Mouse (Mus musculus) heart, postnatal 0 days (tissue): Measurements from ENCODE around the gene Alk. TPM values are rescaled to one million over a fixed set of nuclear protein-coding genes. Genes with fewer than 3 reads are reported as not detected.
A peak's percentile ranks its signal among the peaks of the same experiment; 100 is the strongest.

Source experiments
- ATAC-seq: fragments of 200-750 bp; cut with Nextera tagmentation; 2 replicates; pipeline ENCODE4 v1.8.0; 2017; ENCODE audit warnings: low read depth, moderate number of reproducible peaks, moderate library complexity; ENCODE audit not compliant: insufficient read depth
- DNase-seq: peaks from one replicate; pipeline ENCODE4 v3.0.0-alpha.2; 2016; ENCODE audit warnings: low spot score
- H3K27ac ChIP-seq: fragments of 300-500 bp; sonication (generic); 2 replicates; pipeline ENCODE4 v1.5.1; 2014; ENCODE audit warnings: low read depth, mild to moderate bottlenecking
- H3K27me3 ChIP-seq: fragments of 300-500 bp; sonication (generic); 2 replicates; pipeline ENCODE4 v1.6.1; 2014; ENCODE audit warnings: low read length, mixed read lengths; ENCODE audit not compliant: control insufficient read depth, insufficient read depth
- H3K36me3 ChIP-seq: fragments of 300-500 bp; sonication (generic); replicated peaks from 2 replicates; pipeline ENCODE4 v1.6.1; 2014; ENCODE audit warnings: low read length, mixed read lengths; ENCODE audit not compliant: control insufficient read depth, insufficient read depth
- H3K4me1 ChIP-seq: fragments of 300-500 bp; sonication (generic); 2 replicates; pipeline ENCODE4 v1.6.1; 2014; ENCODE audit warnings: antibody characterized with exemption; ENCODE audit not compliant: control insufficient read depth, insufficient read depth
- H3K4me2 ChIP-seq: fragments of 300-500 bp; sonication (generic); 2 replicates; pipeline ENCODE4 v1.6.1; 2014; ENCODE audit warnings: low read depth, mild to moderate bottlenecking, low read length, moderate library complexity
- H3K4me3 ChIP-seq: fragments of 300-500 bp; sonication (generic); 2 replicates; pipeline ENCODE4 v1.5.1; 2014; ENCODE audit warnings: low read depth, low read length
- H3K9ac ChIP-seq: fragments of 300-500 bp; sonication (generic); replicated peaks from 2 replicates; pipeline ENCODE4 v1.6.1; 2014; ENCODE audit warnings: low read depth, low read length, mixed read lengths
- H3K9me3 ChIP-seq: fragments of 300-500 bp; sonication (generic); replicated peaks from 2 replicates; pipeline ENCODE4 v1.6.1; 2016; ENCODE audit warnings: low read length; ENCODE audit not compliant: control insufficient read depth
- CTCF ChIP-seq: IDR thresholded peaks from 2 replicates; pipeline ENCODE4 v1.5.1; 2016; ENCODE audit warnings: antibody characterized with exemption, control low read depth, low read depth
- EP300 ChIP-seq: IDR thresholded peaks from 2 replicates; pipeline ENCODE4 v1.6.1; 2016; ENCODE audit warnings: antibody characterized with exemption, low read depth
- WGBS: fragments of 180-500 bp; shearing (Covaris S2); extraction: QIAGEN DNeasy Blood & Tissue Kit; methylation state at CpG from one replicate; pipeline ENCODE4 v1.1.7; 2014; 5-methylcytosine and 5-hydroxymethylcytosine counted together
- polyA plus RNA-seq: library from polyadenylated mRNA; unstranded; fragments of >200 nt; fragmentation: Nextera tagmentation; extraction: Ambion mirVana; gene quantifications from 2 replicates; pipeline ENCODE4 v1.2.1, GENCODE M21; 2015
- total RNA-seq: library from RNA; depleted of rRNA; stranded (reverse); fragments of >200 nt; gene quantifications from 2 replicates; pipeline ENCODE4 v1.2.3, GENCODE M21; 2014; ENCODE audit warnings: low replicate concordance

Alk gene
- total and polyA plus RNA-seq, 2 experiments from 2014 or later, result 0.04 TPM; not detected in 1

DNA sequence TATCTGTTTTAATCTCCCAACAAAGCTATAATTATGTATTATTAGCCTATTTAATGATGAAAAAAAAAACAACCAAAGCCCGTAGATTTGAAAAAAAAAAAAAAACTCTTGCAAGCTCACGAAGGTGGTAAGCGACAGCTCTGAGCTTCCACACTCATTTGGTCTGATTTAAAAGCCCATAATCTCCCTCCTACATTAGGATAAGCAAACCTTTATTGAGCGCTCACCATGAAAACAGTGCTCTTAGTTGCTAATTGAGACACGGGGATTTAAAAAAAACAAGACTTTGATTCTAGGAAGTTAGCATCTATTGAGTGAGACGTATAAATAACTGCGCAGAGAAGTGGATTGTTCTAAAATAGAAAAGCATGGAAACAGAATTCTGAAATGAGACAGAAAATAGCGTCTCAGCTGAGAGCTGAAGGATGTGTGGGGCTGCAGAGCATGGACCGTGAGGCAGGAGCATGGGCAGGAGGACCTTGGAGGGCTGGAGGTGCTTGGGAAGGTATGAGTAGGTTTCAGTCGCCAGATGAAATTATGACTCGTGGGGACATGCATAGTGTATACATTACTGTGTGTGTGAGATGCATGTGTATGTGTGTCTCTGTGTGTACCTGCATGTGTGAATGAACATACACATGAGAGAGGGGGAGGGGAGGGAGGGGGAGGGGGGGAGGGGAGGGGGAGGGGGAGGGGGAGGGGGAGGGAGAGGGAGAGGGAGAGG is 560.6 kb downstream of the Alk start:
- TF ChIP-seq EP300 (no peak), CTCF (no peak)
- Histone ChIP-seq H3K4me1 (0 out of 2 replicates have a peak, but pooled peaks cover 8% of the 10 kb centered on the region), H3K27ac (peak overlapping the region; percentile 67; the same call in 1 of the 2 replicates), H3K4me3 (no peak overlapping the region), H3K36me3 (no peaks in the 10 kb centered on the region), H3K27me3 (no peaks in the 10 kb centered on the region), H3K4me2 (no peak overlapping the region), H3K9ac (no peak overlapping the region), H3K9me3 (no peaks in the 10 kb centered on the region)
- DNase-seq (no peak), ATAC-seq (no peak)
- 80% methylated on average over 11 of the region's 11 CpGs for WGBS

DNA sequence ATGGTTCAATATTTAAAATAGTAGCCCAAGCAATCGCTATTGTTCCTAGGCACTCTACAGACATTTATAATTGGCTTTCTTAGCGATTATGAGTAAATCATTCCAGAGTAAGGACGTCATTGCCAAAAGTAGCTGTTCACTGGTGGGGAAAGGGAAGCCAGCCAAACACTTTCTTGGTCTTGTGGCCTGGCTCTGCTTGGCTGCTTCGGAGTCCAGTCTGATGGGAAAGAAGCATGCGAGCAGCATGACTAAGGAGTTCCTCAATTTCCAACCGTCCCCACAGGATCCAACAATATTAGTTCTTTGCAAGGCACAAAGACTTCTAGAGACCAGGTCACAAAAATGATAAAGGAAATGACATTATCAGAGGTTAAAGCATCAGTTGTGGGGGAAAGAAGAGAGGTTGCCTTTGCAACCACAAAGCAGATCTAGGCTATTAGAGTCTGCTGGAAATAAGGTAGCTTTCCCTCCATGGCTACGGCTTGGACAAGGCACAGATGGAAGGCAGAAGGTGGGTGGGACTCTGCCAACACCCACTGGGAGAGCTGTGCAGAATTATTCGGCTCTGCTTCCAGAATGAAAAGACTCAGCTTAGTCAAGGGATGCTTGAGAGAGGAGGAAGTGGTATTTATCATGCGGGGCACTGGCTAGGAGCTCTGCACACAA is 561.3 kb downstream of the Alk start:
- no peaks in the 10 kb centered on the region for H3K9me3 ChIP-seq
- ATAC-seq, result peak; percentile 75; the same call in 1 of the 2 replicates
- H3K9ac ChIP-seq, result no peak overlapping the region
- no peaks in the 10 kb centered on the region for H3K27me3 ChIP-seq
- H3K27ac ChIP-seq, result peak overlapping the region; percentile 67
- no peak for TF ChIP-seq EP300
- TF ChIP-seq CTCF, result no peak
- no peaks in the 10 kb centered on the region for H3K36me3 ChIP-seq
- peak; percentile 89 for DNase-seq
- no peak overlapping the region for H3K4me2 ChIP-seq
- H3K4me3 ChIP-seq, result no peak overlapping the region
- WGBS, result 34% methylated on average over 9 of the region's 9 CpGs
- 0 out of 2 replicates have a peak, but pooled peaks cover 8% of the 10 kb centered on the region for H3K4me1 ChIP-seq

DNA sequence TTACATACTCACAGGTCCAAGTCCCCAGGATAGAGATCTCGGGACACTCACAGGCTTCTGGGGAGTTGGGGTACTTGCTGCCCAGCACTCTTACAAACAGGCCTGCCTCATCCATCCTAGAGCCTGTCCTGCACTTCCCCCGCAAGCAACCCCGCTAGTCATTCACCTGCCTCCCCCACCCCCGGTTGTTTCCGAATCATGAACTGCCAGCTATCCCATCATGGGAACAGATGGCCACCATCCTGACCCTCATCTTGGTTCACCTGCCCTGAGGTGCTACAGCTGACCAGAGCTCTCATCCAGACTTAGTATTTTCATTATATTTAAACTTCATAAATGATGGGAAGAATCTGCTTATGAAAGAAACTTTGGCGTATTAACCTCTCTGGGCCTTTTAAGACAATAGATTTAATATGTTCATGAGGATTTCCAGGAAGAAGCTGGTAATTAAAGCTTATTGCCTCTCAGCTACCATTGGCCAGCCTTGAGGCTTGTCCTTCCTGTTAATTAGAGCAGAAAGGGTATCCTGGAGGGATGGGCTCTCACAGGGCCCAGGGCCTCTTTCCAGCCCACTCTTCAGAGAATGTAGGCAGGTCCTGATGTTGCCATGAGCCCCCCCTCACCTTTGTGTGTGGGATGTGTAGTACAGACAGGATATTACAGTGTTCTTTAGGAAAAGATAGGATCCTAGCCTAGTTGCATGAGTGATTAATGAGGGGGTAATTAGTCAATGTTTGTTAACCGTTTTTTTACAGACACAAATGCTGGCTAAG is 565.1 kb downstream of the Alk start:
- Histone ChIP-seq H3K4me3 (no peak overlapping the region), H3K36me3 (no peaks in the 10 kb centered on the region), H3K4me2 (no peak overlapping the region), H3K9ac (no peak overlapping the region), H3K9me3 (no peaks in the 10 kb centered on the region), H3K27ac (no peak overlapping the region), H3K27me3 (no peaks in the 10 kb centered on the region), H3K4me1 (0 out of 2 replicates have a peak, but pooled peaks cover 8% of the 10 kb centered on the region)
- WGBS, result 80% methylated on average over 7 of the region's 7 CpGs
- ATAC-seq (no peak), DNase-seq (no peak)
- no peak for TF ChIP-seq EP300
- no peak for TF ChIP-seq CTCF

DNA sequence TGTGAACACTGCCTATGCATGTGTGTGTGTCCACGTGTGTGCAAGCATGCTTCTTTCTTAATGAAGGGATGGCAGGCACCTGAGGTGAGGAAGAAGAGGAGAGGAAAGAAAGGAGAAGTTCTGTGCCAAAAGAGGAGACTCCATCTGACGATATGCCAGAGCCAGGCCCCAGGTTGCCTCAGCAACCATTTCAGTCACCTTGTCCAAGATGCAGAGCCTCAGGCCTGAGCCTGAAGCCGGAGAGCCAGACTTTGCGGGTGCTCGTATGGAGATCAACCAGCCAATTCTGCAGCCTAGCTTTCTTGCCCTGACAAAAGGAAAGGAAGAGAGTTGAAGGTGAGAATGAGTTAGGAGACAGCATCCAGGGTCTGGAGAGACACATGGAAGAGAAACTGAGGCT is 566.1 kb downstream of the Alk start:
- TF ChIP-seq EP300, result no peak
- TF ChIP-seq CTCF, result no peak
- H3K27me3 ChIP-seq, result no peaks in the 10 kb centered on the region
- no peaks in the 10 kb centered on the region for H3K9me3 ChIP-seq
- no peaks in the 10 kb centered on the region for H3K36me3 ChIP-seq
- 84% methylated on average over 5 of the region's 5 CpGs for WGBS
- no peak overlapping the region for H3K9ac ChIP-seq
- H3K4me2 ChIP-seq, result no peak overlapping the region
- H3K4me1 ChIP-seq, result 0 out of 2 replicates have a peak, but pooled peaks cover 2% of the 10 kb centered on the region
- H3K4me3 ChIP-seq, result no peak overlapping the region
- ATAC-seq (no peak), DNase-seq (no peak)
- no peak overlapping the region for H3K27ac ChIP-seq

DNA sequence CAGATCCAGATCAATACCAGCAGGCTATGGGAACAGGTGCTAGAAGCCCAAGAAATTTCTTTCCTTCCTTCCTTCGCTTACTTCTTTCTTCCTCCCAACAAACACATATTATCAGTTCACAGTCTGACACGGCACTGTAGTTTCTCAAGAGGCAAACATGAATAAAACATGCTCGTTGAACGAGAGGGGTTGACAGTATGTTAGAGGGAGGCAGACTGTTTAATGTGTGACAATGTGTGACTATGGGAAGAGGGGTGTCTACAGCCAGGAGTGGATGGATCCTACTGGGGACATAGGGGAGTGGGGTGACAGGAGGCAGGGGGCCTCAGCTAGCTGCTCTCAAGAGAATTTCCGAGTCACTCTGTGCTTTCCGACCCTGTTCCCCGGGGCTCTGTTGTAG is 573.8 kb downstream of the Alk start:
- Histone ChIP-seq H3K36me3 (no peaks in the 10 kb centered on the region), H3K9ac (no peak overlapping the region), H3K27me3 (no peaks in the 10 kb centered on the region), H3K9me3 (no peaks in the 10 kb centered on the region), H3K27ac (no peak overlapping the region), H3K4me1 (no peaks in the 10 kb centered on the region), H3K4me2 (no peak overlapping the region), H3K4me3 (no peak overlapping the region)
- DNase-seq (no peak), ATAC-seq (no peak)
- no peak for TF ChIP-seq EP300
- no peak for TF ChIP-seq CTCF
- WGBS, result 72% methylated on average over 7 of the region's 7 CpGs
